In the genomic region with DNA sequence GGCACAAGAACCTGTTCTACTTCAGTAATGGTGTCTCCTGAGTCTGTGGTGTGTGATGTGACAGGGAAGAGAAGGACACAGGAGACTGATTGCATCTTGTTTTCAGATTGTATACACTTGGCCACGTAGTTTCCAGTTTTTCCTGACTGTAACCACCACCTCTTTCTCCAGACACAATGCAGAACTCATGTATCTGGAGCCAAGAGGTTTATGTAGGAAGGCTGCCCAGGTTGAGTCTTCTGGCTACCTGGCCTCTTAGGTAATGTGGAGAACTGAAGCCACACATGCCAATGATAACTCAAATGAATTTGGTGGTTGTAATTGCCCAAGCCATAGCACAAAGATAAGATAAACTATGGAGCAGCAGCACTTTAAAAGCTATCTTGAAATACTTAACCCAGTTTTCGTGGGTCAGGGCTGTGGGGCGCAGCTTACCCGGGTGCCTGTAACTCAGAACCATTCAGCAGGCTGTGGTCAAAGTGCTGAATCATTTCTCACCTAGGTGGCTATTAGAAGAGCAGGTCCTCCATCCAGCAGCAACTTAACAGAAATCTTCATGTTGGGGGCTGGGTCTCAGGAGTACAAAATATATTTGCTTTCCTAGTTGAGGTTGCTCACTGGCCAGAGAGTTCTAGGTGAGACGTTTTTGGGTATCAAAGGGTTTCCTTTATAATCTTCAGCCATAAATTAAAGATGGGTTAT, we compare ENCODE assay signal across 17 mouse cellular contexts. TPM values are rescaled to one million over a fixed set of nuclear protein-coding genes. Genes with fewer than 3 reads are reported as not detected.
DNase-seq lines count a peak whose midpoint lies in the region; ATAC-seq and TF ChIP-seq lines count a peak whose summit lies in the region.
"Had no signal": no experiment of that assay in that cellular context is flagged by ENCODE, and none has a peak within 500 bp of the region (broad histone marks: within the 10 kb centered on the region; RNA-seq: fewer than 3 reads in every experiment).

No protein-coding gene starts in this region.

- in situ Hi-C loops in CH12.LX (cut with MboI; ENCODE audit: low pct_ligation_motif_present, low pct_unique_long_range_greater_than_20kb, low sequenced_read_pairs), result loop anchor here (25.0 kb wide), 1 partner anchor 650 kb away; no protein-coding TSS in a partner anchor

- DNase-seq in heart, adult 18-20 months, result no peak
- no peak for DNase-seq in layer of hippocampus, adult 2 months (ENCODE audit: low spot score in 2 of 2)
- no peak for DNase-seq in layer of hippocampus, postnatal 10 days (ENCODE audit: low spot score in 2 of 2)
- peak; percentile 69 for DNase-seq in CH12.LX (ENCODE audit: extremely low read depth)
- DNase-seq: cerebellum, adult 18-20 months; lung, embryonic 14.5 days; right cerebral cortex, adult 18-20 months; spleen, adult 18-20 months; thymus, postnatal 36 days had no signal

- TF ChIP-seq POLR2A in CH12.LX (IDR thresholded peaks at IDR 0.05; ENCODE audit: low read depth, low read length), result peak; percentile 25; the same call in 1 of the 2 replicates
- TF ChIP-seq POLR2A in cortical plate, adult 2 months (IDR thresholded peaks at IDR 0.05; ENCODE audit: extremely low read depth, insufficient read depth, low read length), result no peak

- 0 out of 2 replicates have a peak overlapping the region, but pooled peaks have one; percentile 19 for H3K27ac ChIP-seq in heart, embryonic 16.5 days (ENCODE audit: low read length)
- peak overlapping the region; percentile 78 for H3K27ac ChIP-seq in layer of hippocampus, adult 2 months
- peak overlapping the region; percentile 89 for H3K27ac ChIP-seq in CH12.LX (ENCODE audit: insufficient read depth, low read depth)
- peak overlapping the region; percentile 51 for H3K27ac ChIP-seq in cortical plate, adult 2 months (ENCODE audit: insufficient read depth, low read length)

- H3K36me3 ChIP-seq in heart, embryonic 16.5 days (ENCODE audit: control insufficient read depth, insufficient read depth), result peaks cover 3% of the 10 kb centered on the region
- H3K36me3 ChIP-seq in CH12.LX (replicated peaks in 1 of 2; ENCODE audit: control insufficient read depth in 1 of 2, insufficient read depth in 1 of 2, low read length in 1 of 2), result peaks cover 4 to 16% of the 10 kb centered on the region in 2 experiments

- no peak overlapping the region for H3K4me2 ChIP-seq in heart, embryonic 16.5 days (ENCODE audit: low read depth, low read length)
- H3K4me2 ChIP-seq in CH12.LX (ENCODE audit: insufficient read depth, low read depth, poor library complexity, severe bottlenecking), result peak overlapping the region; percentile 55
- H3K4me2 ChIP-seq: limb, embryonic 13.5 days; lung, embryonic 14.5 days had no signal

- no peaks in the 10 kb centered on the region for H3K27me3 ChIP-seq in heart, embryonic 16.5 days (ENCODE audit: control insufficient read depth, insufficient read depth, low read length)
- no peaks in the 10 kb centered on the region for H3K27me3 ChIP-seq in CH12.LX (replicated peaks)
- H3K27me3 ChIP-seq: limb, embryonic 13.5 days; Patski had no signal

- peaks cover 78% of the 10 kb centered on the region for H3K79me2 ChIP-seq in CH12.LX (replicated peaks; ENCODE audit: control insufficient read depth, extremely low read depth, insufficient read depth, poor library complexity, severe bottlenecking)

- 40% methylated on average over 5 of the region's 5 CpGs for WGBS in heart, embryonic 16.5 days

- ATAC-seq in heart, embryonic 16.5 days (replicated peaks; ENCODE audit: extremely low read depth, insufficient read depth, low FRiP score), result no peak
- no peak for ATAC-seq in megakaryocyte-erythroid progenitor cell, adult 5-6 weeks (replicated peaks; ENCODE audit: low FRiP score, low TSS enrichment, poor library complexity, severe bottlenecking)
- no peak for ATAC-seq in erythroblast, adult 5-6 weeks (replicated peaks; ENCODE audit: low FRiP score, poor library complexity, severe bottlenecking)
- ATAC-seq: CD4-positive, CD25-positive, alpha-beta regulatory T cell, adult 4 months; inflammation-experienced regulatory T-cells, adult 6 months; Patski had no signal

- no peak for TF ChIP-seq CTCF in layer of hippocampus, adult 2 months (conservative IDR thresholded peaks at IDR 0.05)
- no peak for TF ChIP-seq CTCF in CH12.LX (conservative IDR thresholded peaks at IDR 0.05 in 1 of 2, IDR thresholded peaks at IDR 0.05 in 1 of 2; ENCODE audit: low read depth in 2 of 2, low read length in 2 of 2)
- TF ChIP-seq CTCF in cortical plate, adult 2 months (IDR thresholded peaks at IDR 0.05; ENCODE audit: extremely low read depth, insufficient read depth, low read length), result no peak

- no peak; the same call in 1 of the 2 replicates for TF ChIP-seq RAD21 in CH12.LX (IDR thresholded peaks at IDR 0.05; ENCODE audit: low read depth, low read length)

- H3K9me3 ChIP-seq in heart, embryonic 16.5 days (replicated peaks; ENCODE audit: control insufficient read depth, low read length), result no peaks in the 10 kb centered on the region
- H3K9me3 ChIP-seq in CH12.LX (replicated peaks; ENCODE audit: low read length), result no peaks in the 10 kb centered on the region
- H3K9me3 ChIP-seq: limb, embryonic 13.5 days had no signal

- H3K4me3 ChIP-seq in heart, embryonic 16.5 days (ENCODE audit: low read length), result no peak overlapping the region
- no peak overlapping the region for H3K4me3 ChIP-seq in layer of hippocampus, adult 2 months
- H3K4me3 ChIP-seq in CH12.LX (replicated peaks in 1 of 3; ENCODE audit: low read depth in 2 of 3, low read length in 2 of 3, poor library complexity in 1 of 3), result no peak overlapping the region
- no peak overlapping the region for H3K4me3 ChIP-seq in cortical plate, adult 2 months (ENCODE audit: insufficient read depth, low read length)
- H3K4me3 ChIP-seq: limb, embryonic 13.5 days had no signal

- dilution Hi-C loops in CH12.LX (cut with MboI; ENCODE audit: extremely low pct_ligation_motif_present, extremely low pct_unique_long_range_greater_than_20kb, low sequenced_read_pairs), result no loop called here

- no peak overlapping the region for H3K9ac ChIP-seq in heart, embryonic 16.5 days (ENCODE audit: low read length)
- peak overlapping the region; percentile 79 for H3K9ac ChIP-seq in CH12.LX (ENCODE audit: insufficient read depth, low read depth)
- H3K9ac ChIP-seq: limb, embryonic 13.5 days; lung, embryonic 14.5 days had no signal

- TF ChIP-seq EP300 in CH12.LX (IDR thresholded peaks at IDR 0.05; ENCODE audit: low read length), result peak; percentile 84

- H3K4me1 ChIP-seq in heart, embryonic 16.5 days (ENCODE audit: control insufficient read depth, insufficient read depth, low read length), result peaks cover 66% of the 10 kb centered on the region
- peaks cover 38 to 81% of the 10 kb centered on the region in 2 experiments for H3K4me1 ChIP-seq in CH12.LX (ENCODE audit: control insufficient read depth in 1 of 2, insufficient read depth in 2 of 2)
- H3K4me1 ChIP-seq in cortical plate, adult 2 months (ENCODE audit: control insufficient read depth, insufficient read depth, low read length), result peaks cover 34% of the 10 kb centered on the region

TF ChIP-seq in CH12.LX, 34 proteins besides CTCF, POLR2A, EP300 and RAD21 (continues in another document):
- TF ChIP-seq MAZ (IDR thresholded peaks at IDR 0.05; ENCODE audit: low read depth, low read length) (no peak), POLR2AphosphoS2 (IDR thresholded peaks at IDR 0.05; ENCODE audit: low read depth, low read length) (no peak), CHD2 (IDR thresholded peaks at IDR 0.05; ENCODE audit: low read length) (peak; percentile 81), NELFE (IDR thresholded peaks at IDR 0.05; ENCODE audit: low read depth, low read length) (no peak), MAX (IDR thresholded peaks at IDR 0.05; ENCODE audit: low read length) (no peak), ZMIZ1 (IDR thresholded peaks at IDR 0.05; ENCODE audit: low read depth, low read length) (no peak), HCFC1 (IDR thresholded peaks at IDR 0.05; ENCODE audit: low read depth, low read length) (no peak), GABPA (IDR thresholded peaks at IDR 0.05; ENCODE audit: insufficient replicate concordance, low read depth, low read length) (no peak), MAFK (IDR thresholded peaks at IDR 0.05; ENCODE audit: insufficient replicate concordance, low read length) (peak; percentile 81), NRF1 (IDR thresholded peaks at IDR 0.05; ENCODE audit: low read depth, low read length) (no peak), SIN3A (IDR thresholded peaks at IDR 0.05; ENCODE audit: low read length) (0 out of 2 replicates have a peak, but pooled peaks have one; percentile 38), ZNF384 (IDR thresholded peaks at IDR 0.05; ENCODE audit: low read depth, low read length) (no peak), ZC3H11A (IDR thresholded peaks at IDR 0.05; ENCODE audit: low read depth, low read length) (no peak), JUND (conservative IDR thresholded peaks at IDR 0.05; ENCODE audit: low read depth, low read length) (peak; percentile 89), ZKSCAN1 (IDR thresholded peaks at IDR 0.05; ENCODE audit: borderline replicate concordance, low read depth, low read length) (no peak), RCOR1 (conservative IDR thresholded peaks at IDR 0.05; ENCODE audit: low read depth, low read length) (0 out of 2 replicates have a peak, but pooled peaks have one; percentile 57), TCF12 (IDR thresholded peaks at IDR 0.05; ENCODE audit: low read depth, low read length) (peak; percentile 77), TBP (conservative IDR thresholded peaks at IDR 0.05; ENCODE audit: low read depth, low read length) (0 out of 2 replicates have a peak, but pooled peaks have one; percentile 39), ELF1 (IDR thresholded peaks at IDR 0.05; ENCODE audit: low read depth, low read length) (no peak), USF2 (conservative IDR thresholded peaks at IDR 0.05; ENCODE audit: low read depth, low read length) (no peak), JUN (IDR thresholded peaks at IDR 0.05; ENCODE audit: insufficient read depth, low read depth, low read length) (peak; percentile 63; the same call in 1 of the 2 replicates)

RNA-seq across cellular contexts. Expression of a gene that starts 21.8 kb away (rescaled TPM):
- polyA plus RNA-seq in heart, embryonic 16.5 days (2015; fragmentation: Nextera tagmentation; extraction: Ambion mirVana), result 67.9 and 76.9 TPM in 2 replicates
- 10 to 100 TPM; 40.6 to 45.0 TPM for total RNA-seq in heart, adult 18-20 months (2021)
- total RNA-seq in layer of hippocampus, adult 2 months (2021), result 10 to 100 TPM; 90.6 to 93.1 TPM
- total RNA-seq in layer of hippocampus, postnatal 10 days (2021), result 100 to 1,000 TPM; 114 to 131 TPM
- 21.2 and 21.3 TPM in 2 replicates for total RNA-seq in CH12.LX (2012; rRNA removed)
- 7.2 and 10.2 TPM in 2 replicates for total RNA-seq in CH12.LX (2014; rRNA removed)
- 24.6 and 29.7 TPM in 2 replicates for polyA plus RNA-seq in CH12.LX (2012; ENCODE audit: insufficient read length, low read depth)
- 44.0 and 44.7 TPM in 2 replicates for polyA plus RNA-seq in cortical plate, adult 2 months (2012; rRNA removed)
- 76.3 and 85.2 TPM in 2 replicates for total RNA-seq in megakaryocyte-erythroid progenitor cell, adult 5-6 weeks (2014; fragmentation: Nextera tagmentation)
- total RNA-seq in megakaryocyte-erythroid progenitor cell, adult 5-6 weeks (2017), result 36.9 and 85.3 TPM in 2 replicates
- 54.5 and 85.1 TPM in 2 replicates for total RNA-seq in erythroblast, adult 5-6 weeks (2015; ENCODE audit: low replicate concordance)
- 70.8 and 88.7 TPM in 2 replicates for total RNA-seq in erythroblast, adult 5-6 weeks (2017; ENCODE audit: low replicate concordance)

Comparison
In these comparisons a context has a peak if more than half of its experiments do, and no peak if none do; other contexts are left out.
1. H3K27ac ChIP-seq: peak in every context shown above with its lines; median percentile 89 in CH12.LX; 78 in layer of hippocampus, adult 2 months; 51 in cortical plate, adult 2 months; 19 in heart, embryonic 16.5 days.